Mouse (Mus musculus) retina, postnatal 1 day (tissue): ENCODE measurements around the gene Adcy1.
A peak's percentile ranks its signal among the peaks of the same experiment; 100 is the strongest.

Source experiments
- DNase-seq: peaks from one replicate; pipeline ENCODE4 v3.0.0-alpha.2; 2012

Gene Adcy1

DNA sequence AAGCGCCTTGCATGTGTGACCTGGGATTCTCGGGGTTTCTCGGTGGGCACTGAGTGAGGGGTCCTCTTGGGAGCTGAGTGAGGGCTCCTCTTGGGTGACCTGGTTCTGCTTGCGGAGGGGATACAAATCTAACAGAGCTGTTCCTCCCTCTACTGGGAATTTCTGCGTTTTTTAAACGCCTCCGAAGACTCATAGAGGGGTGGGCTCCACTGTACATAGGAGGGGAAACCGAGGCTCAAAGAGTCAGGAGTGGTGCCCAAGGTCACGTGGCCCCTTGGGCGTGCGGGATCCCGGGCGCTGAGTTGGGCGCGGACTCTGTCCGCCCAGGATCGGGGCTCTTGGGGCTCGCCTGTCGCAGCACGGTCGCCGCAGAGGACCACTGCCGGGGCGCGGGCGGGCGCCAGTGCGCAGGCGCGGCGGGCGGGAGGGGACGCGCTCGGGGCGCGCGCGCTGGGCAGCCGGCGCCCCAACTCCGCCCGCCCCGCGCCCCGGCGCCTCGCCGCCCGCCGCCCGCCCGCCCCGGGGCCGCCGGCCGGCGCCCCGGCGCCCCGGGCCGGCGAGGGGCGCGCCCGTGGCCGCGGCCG lies at the start of gene Adcy1:
TSS of gene Adcy1 (plus strand) at position 489 of the 584 bp plus-strand sequence.
- peak; percentile 71 for DNase-seq

DNA sequence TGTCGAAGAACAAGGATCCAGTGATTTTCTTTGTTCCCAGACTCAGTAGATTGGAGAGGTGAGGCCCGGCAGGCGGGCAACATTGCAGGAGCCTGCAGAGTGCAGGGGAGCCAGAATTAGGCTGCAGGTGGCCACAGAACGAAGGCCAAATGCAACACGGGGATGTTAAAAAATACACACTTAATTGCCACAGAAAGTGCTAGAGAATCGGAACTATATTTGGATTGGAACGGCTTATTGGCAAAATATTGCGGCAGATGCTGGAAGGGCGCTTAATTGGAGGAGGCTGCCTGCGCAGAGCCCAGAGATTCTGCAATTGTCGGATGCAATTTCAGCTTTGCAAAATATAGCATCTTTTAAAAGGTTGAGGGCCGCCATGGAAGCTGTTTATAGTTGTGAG lies 46.4 kb upstream of the Adcy1 start:
- DNase-seq: no peak

GRCm38 (mm10) chr11:7018078-7018477 lies 45.2 kb upstream of the Adcy1 start:
- DNase-seq: no peak

DNA sequence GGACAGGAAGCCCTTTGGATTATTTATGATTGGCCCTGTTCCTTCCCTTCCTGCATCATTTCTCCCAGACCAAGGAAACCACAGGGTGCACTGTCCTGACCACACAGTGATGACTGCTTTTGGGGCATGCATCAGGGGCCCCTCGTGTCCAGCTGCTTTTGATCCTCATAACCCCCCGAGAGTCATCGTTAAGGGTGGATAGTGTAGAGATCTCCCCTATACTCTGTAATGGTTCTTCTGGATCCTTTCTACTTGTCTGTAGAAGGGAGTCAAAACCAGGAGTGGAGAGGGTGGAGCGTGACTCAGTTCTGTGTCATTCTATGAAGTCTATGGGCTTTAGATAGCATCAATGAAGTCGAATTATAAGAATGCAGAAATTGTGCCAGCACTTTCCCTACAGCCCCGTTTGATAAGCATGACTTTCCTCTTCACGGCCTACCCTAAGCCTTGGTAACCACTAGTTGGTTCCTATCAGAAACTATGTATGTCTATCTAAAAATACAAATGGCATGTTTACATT lies 44.2 kb upstream of the Adcy1 start:
- DNase-seq: no peak

DNA sequence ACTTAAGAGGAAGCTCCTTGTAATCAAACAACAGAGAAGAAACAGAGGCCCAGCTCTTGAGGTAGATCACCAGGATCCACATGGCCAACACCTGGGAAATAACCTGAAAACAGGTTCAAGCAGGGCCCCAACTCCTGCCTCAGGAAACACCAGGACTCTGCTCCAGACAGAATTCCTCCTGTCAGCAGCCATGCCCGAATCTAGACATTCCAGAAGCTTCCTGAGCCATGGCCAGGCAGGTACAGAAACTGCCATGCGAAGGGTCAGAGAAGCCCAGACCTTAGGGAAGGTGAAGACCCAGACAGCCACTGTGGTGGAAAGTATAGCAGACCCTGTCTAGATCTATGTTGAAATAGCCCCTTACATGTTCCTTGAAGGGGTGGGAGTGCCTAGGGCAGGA lies 30.2 kb upstream of the Adcy1 start:
- no peak for DNase-seq

GRCm38 (mm10) chr11:7039722-7040121 lies 23.6 kb upstream of the Adcy1 start:
- no peak for DNase-seq

DNA sequence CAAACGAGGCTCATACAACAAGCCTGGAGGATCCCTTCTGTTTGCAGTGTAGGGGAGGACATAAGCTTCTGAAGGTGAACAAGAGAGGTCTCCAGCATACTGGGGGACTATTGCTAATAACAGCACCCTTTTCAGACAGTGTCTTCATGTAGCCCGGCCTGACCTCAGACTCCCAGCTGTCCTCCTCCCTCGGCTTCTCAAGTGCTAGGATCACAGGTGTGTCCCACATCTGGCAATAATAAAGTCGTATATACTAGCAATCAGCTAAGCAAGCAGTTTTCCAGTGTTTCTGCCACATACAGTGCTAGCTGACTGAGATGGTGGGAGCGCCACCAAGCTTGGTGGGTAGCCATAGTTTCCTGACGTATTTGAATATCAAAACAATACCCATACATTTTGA lies 22.5 kb upstream of the Adcy1 start:
- DNase-seq: no peak

DNA sequence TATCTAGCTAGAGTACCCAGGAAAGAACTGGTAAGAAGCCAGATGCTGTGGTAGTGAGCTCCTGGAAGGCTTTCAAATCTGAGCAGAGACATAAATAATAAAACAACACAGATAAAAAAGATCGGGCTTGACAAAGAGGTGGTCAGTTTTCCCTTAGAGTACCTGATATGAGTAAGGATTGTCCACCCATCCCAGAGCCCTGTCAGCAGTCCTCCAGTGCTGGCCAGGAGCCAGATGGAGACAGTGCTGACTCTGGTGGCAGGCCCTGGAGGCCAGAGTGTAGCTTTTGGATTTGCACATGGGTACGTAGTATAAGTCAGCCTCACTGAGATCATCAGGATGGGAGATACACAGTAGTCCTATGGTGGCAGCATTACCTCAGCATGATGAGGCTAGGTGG lies 16.1 kb upstream of the Adcy1 start:
- DNase-seq: no peak

DNA sequence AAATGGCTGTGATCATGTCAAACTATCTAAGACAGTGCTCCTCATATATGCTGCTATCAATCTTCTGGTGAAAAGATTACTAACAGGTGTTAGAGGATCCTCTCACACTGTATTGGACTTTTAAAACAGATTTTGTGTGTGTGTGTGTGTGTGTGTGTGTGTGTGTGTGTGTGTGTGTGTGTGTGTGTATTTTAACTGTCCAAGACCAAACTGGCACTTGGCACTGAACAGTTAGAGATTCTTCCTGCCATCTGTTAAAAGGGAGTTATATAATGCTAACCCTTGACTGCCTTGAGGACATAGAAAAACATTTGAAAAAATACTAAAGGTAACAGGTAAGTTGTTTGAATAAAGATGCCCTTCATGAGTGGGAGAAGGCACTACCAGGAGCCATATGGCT lies 15.7 kb upstream of the Adcy1 start:
- no peak for DNase-seq

DNA sequence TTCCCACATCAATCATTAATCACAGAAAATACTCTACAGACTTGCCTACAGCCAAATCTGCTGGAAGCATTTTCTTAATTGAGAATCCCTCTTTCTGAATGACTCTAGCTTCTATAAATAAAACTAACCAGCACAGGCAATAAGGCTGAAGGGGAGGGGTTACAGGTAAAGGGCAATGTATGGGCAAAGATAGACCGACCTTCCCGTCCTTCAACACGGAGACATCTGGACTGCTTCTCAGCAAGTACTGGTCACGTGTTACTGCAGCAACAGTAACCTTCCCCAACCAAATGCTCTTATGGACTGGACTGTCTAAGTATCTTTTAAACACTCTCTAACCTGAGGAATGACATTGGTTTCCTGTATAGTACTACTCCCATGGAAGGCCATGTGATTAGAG lies 9.6 kb upstream of the Adcy1 start:
- DNase-seq: no peak

DNA sequence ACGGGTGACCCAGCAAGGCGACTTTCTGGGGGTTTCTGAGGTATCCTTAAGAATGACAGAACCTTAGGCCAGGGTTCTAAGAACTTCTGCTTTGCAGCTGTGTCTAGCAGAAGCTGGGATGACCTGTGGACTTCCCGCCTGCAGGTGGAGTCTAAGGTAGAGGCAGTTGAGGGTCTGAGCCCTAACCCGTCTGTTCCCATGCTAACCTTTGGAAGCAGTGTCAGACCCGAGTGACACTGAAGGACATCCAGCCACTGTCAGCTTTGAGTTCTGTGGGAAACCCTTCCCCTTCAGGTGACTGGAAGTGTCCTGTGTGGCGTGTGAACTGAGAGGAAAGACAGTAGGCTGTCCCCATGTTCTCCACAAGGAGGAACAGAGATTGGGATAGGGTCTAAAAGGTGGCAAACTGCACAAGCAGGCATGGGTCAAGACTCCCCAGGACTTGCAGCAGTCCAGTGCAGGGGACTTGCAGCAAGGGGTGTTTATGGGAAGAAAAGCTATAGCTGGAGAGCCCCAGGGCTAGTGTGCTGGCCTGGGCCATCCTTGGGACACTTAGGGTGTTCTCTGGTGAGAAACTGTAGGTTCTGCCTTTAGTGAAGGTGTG lies 8.5 kb upstream of the Adcy1 start:
- no peak for DNase-seq

GRCm38 (mm10) chr11:7055455-7056017 lies 7.8 kb upstream of the Adcy1 start:
- DNase-seq: peak; percentile 84

DNA sequence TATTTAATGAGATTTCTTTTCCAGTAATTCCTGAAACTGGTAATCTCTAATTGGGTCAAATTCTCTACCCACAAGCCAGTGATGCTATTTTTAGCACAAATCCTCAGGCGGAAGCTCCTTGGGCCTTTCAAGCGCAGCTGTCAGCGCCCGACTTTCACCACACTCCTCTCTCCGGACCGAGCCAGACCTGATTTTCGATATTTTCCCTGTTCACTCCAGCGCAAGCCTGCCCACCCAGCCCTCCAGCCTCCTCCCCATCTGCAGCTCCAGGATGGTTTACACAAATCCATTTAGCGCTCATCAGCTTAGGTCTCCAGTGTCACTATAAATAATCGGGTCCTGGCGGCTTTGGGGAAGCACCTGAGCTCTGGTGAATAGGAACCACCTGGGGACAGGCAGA lies 7.2 kb upstream of the Adcy1 start:
- DNase-seq: peak; percentile 91

- no peak for DNase-seq
Measured at GRCm38 (mm10) chr11:7057781-7058180, 5.5 kb upstream of the Adcy1 start.

GRCm38 (mm10) chr11:7061961-7062360 lies 1.3 kb upstream of the Adcy1 start:
- no peak for DNase-seq

DNA sequence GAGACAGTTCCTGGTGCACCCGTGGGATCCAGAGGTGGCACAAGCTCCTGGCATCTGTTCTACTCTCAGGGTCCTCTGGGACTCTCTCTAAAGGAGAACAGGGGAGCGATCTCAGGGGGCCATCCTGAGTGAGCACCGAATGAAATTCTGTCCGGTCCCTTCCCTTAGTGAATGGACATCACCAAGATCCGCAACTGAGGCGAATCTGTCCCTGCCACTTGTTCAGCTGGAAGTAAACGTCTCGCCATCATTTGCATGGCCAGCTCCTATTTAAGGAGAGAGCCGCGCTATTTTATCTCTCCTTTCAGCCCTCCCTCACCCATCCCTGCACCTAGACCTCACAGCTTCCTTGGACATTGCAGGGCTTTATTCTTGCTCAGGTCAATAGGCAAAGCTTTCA lies 723 bp upstream of the Adcy1 start:
- DNase-seq: no peak

DNA sequence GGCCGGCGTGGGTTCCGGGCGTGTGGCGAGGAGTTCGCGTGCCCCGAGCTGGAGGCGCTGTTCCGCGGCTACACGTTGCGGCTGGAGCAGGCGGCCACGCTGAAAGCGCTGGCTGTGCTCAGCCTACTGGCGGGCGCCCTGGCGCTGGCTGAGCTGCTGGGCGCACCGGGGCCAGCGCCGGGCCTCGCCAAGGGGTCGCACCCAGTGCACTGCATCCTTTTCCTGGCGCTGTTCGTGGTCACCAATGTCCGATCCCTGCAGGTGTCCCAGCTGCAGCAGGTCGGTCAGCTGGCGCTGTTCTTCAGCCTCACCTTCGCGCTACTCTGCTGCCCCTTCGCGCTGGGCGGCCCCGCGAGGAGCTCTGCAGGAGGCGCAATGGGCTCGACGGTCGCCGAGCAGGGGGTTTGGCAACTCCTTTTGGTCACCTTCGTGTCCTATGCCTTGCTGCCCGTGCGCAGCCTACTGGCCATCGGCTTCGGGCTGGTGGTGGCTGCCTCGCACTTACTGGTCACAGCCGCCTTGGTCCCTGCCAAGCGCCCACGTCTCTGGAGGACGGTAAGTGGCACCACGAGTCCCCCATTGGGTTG lies 485 bp downstream of the Adcy1 start:
- DNase-seq: peak; percentile 70

- DNase-seq: peak; percentile 29
Measured at GRCm38 (mm10) chr11:7064484-7065185, 1.3 kb downstream of the Adcy1 start.

DNA sequence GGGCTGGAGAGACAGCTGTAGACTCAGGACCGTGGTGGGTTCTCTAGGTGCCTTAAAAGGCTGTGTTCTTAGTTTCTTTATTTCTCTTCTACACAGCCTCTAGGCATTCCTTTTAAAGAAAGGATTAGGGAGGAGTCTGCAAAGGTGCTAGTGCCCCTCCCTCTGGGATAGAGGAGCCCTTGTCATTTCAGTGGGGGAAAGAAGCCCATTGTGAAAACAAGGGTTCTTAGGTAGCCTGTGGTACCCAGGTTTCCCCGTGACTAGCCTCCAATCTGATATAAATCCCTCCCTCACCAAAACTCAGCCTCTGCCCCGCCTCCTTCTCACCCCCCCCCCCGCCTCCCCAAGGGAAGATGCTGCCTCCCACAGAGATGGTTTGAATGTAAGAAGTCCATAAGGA lies 2.1 kb downstream of the Adcy1 start:
- DNase-seq: no peak

DNA sequence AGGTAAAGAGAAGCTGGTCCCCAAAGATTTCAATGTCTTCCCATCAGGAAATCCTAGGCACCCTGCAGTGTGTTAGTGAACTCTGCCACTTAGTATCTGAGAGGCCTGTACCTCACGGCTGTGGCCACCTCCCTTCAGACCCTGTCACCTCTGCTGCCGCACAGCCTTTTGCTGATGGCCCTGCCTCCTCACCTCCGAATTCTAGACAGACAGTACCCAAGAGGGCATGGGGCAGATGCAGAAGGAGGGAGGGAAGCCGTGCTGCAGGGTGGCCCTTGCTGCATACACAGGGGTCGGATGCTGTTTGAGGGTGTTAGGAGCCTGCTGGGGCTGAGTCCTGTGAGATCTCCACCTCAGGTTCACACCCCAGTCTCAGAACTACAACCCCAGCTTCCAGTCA lies 2.6 kb downstream of the Adcy1 start:
- no peak for DNase-seq

DNA sequence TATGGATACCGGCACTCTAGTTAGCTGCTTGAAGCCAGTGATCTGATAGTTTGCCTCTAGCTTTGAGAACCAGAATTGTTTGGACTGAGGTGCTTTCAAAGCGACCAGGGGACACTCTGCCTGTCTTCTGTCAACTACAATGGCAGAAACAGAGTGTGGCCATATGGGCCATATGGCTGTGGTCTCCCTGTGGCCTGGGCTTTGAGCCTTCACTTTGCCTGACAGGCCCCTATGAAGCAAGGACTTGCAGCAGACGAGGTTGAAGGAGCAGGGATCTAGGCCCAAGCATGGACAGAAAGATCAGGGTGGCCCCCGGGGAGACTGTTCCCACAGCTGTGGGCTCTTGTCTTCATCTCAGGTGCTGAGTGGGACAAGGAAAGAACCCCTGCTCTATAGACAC lies 4.0 kb downstream of the Adcy1 start:
- no peak for DNase-seq

GRCm38 (mm10) chr11:7068479-7069235 lies 5.4 kb downstream of the Adcy1 start:
- DNase-seq: no peak

- no peak for DNase-seq
Measured at GRCm38 (mm10) chr11:7069762-7070161, 6.5 kb downstream of the Adcy1 start.
